Mouse (Mus musculus) liver, embryonic 12.5 days (tissue): ENCODE measurements around the gene Usp40. TPM values are rescaled to one million over a fixed set of nuclear protein-coding genes. Genes with fewer than 3 reads are reported as not detected.

ENCODE experiments used
- ATAC-seq: fragments of 200-750 bp; cut with Nextera tagmentation; 2 replicates; pipeline ENCODE4 v1.8.0; 2017; ENCODE audit warnings: moderate number of reproducible peaks, mild to moderate bottlenecking, moderate library complexity
- H3K27ac ChIP-seq: fragments of 300-500 bp; sonication (generic); 2 replicates; pipeline ENCODE4 v1.5.1; 2016; ENCODE audit warnings: mild to moderate bottlenecking
- H3K27me3 ChIP-seq: fragments of 300-500 bp; sonication (generic); replicated peaks from 2 replicates; pipeline ENCODE4 v1.6.1; 2016; ENCODE audit warnings: mild to moderate bottlenecking, moderate library complexity
- H3K36me3 ChIP-seq: fragments of 300-500 bp; sonication (generic); 2 replicates; pipeline ENCODE4 v1.6.1; 2016; ENCODE audit warnings: mild to moderate bottlenecking, moderate library complexity
- H3K4me1 ChIP-seq: fragments of 300-500 bp; sonication (generic); 2 replicates; pipeline ENCODE4 v1.6.1; 2016
- H3K4me2 ChIP-seq: fragments of 300-500 bp; sonication (generic); 2 replicates; pipeline ENCODE4 v1.6.1; 2016; ENCODE audit warnings: mild to moderate bottlenecking, moderate library complexity
- H3K4me3 ChIP-seq: fragments of 300-500 bp; sonication (generic); 2 replicates; pipeline ENCODE4 v1.5.1; 2016; ENCODE audit warnings: mild to moderate bottlenecking, moderate library complexity
- H3K9ac ChIP-seq: fragments of 300-500 bp; sonication (generic); 2 replicates; pipeline ENCODE4 v1.6.1; 2016; ENCODE audit warnings: mild to moderate bottlenecking, moderate library complexity
- H3K9me3 ChIP-seq: fragments of 300-500 bp; sonication (generic); replicated peaks from 2 replicates; pipeline ENCODE4 v1.6.1; 2016; ENCODE audit warnings: mild to moderate bottlenecking, moderate library complexity
- WGBS: fragments of 180-500 bp; shearing (Covaris S2); methylation state at CpG from one replicate; pipeline ENCODE4 v1.1.7; 2016; ENCODE audit not compliant: insufficient replicate concordance; 5-methylcytosine and 5-hydroxymethylcytosine counted together
- microRNA-seq: library from miRNA; unstranded; fragments of <30 nt; microRNA quantifications from one replicate; pipeline ENCODE4, GENCODE M21; 2017
- polyA plus RNA-seq: library from polyadenylated mRNA; unstranded; fragments of >200 nt; fragmentation: Nextera tagmentation; extraction: Ambion mirVana; gene quantifications from 2 replicates; pipeline ENCODE4 v1.2.1, GENCODE M21; 2016

Gene Usp40
- polyA plus RNA-seq, 1 experiment from 2014 or later = 13.3 TPM

DNA sequence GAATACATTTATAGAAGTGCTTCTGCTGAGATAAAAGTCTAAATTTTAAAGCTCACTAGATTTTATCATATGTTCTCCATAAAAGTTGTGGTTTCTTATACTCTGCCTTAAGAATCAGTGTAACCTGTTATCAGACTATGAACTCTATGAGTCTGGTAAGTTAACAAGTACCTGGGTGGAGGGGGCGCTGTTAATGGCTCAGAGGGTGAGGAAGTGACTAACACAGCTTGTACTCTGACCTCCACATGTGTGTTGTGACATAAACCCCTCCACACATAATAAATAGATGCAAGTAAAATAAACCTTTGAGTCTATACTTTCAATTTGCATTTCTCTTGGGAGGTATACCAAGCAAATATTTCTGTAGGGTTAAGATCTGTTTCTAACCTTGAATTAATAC lies 97.9 kb downstream of the Usp40 start:
- Histone ChIP-seq H3K9ac (no peak overlapping the region), H3K9me3 (no peaks in the 10 kb centered on the region), H3K27me3 (no peaks in the 10 kb centered on the region), H3K4me2 (no peak overlapping the region), H3K4me1 (peaks cover 41% of the 10 kb centered on the region), H3K27ac (no peak overlapping the region), H3K4me3 (no peak overlapping the region), H3K36me3 (peaks cover 30% of the 10 kb centered on the region)
- WGBS = 68% methylated on average over 1 of the region's 1 CpGs
- no peak for ATAC-seq

- Histone ChIP-seq H3K4me1 (peaks cover 41% of the 10 kb centered on the region), H3K9me3 (no peaks in the 10 kb centered on the region), H3K27ac (peak overlapping the region; percentile 67; the same call in 1 of the 2 replicates), H3K4me3 (no peak overlapping the region), H3K36me3 (peaks cover 22% of the 10 kb centered on the region; the same call in 1 of the 2 replicates), H3K9ac (no peak overlapping the region), H3K27me3 (no peaks in the 10 kb centered on the region), H3K4me2 (no peak overlapping the region)
- peak; percentile 35; the same call in 1 of the 2 replicates for ATAC-seq
Observed at GRCm38 (mm10) chr1:87909565-87909964, 98.8 kb downstream of the Usp40 start.

- Histone ChIP-seq H3K4me2 (no peak overlapping the region), H3K9me3 (no peaks in the 10 kb centered on the region), H3K4me3 (no peak overlapping the region), H3K36me3 (peaks cover 21% of the 10 kb centered on the region; the same call in 1 of the 2 replicates), H3K27ac (peak overlapping the region; percentile 67; the same call in 1 of the 2 replicates), H3K27me3 (no peaks in the 10 kb centered on the region), H3K4me1 (peaks cover 34% of the 10 kb centered on the region), H3K9ac (no peak overlapping the region)
- WGBS = 65% methylated on average over 3 of the region's 3 CpGs
- no peak for ATAC-seq
Observed at GRCm38 (mm10) chr1:87908736-87909135, 99.6 kb downstream of the Usp40 start.

GRCm38 (mm10) chr1:87908006-87908405 lies 100.3 kb downstream of the Usp40 start:
- Histone ChIP-seq H3K4me3 (no peak overlapping the region), H3K4me2 (no peak overlapping the region), H3K27ac (no peak overlapping the region), H3K4me1 (peaks cover 28% of the 10 kb centered on the region), H3K9ac (no peak overlapping the region), H3K27me3 (no peaks in the 10 kb centered on the region), H3K36me3 (peaks cover 21% of the 10 kb centered on the region; the same call in 1 of the 2 replicates), H3K9me3 (no peaks in the 10 kb centered on the region)
- ATAC-seq = no peak
- 84% methylated on average over 2 of the region's 2 CpGs for WGBS

- Histone ChIP-seq H3K36me3 (peaks cover 24% of the 10 kb centered on the region; the same call in 1 of the 2 replicates), H3K27me3 (no peaks in the 10 kb centered on the region), H3K27ac (no peak overlapping the region), H3K9me3 (no peaks in the 10 kb centered on the region), H3K4me1 (peaks cover 33% of the 10 kb centered on the region), H3K4me2 (no peak overlapping the region), H3K9ac (no peak overlapping the region), H3K4me3 (no peak overlapping the region)
- 62% methylated on average over 5 of the region's 5 CpGs for WGBS
- peak; percentile 52; the same call in 1 of the 2 replicates for ATAC-seq
Observed at GRCm38 (mm10) chr1:87906361-87906956, 101.9 kb downstream of the Usp40 start.

- Histone ChIP-seq H3K27me3 (no peaks in the 10 kb centered on the region), H3K4me1 (peaks cover 39% of the 10 kb centered on the region), H3K4me2 (no peak overlapping the region), H3K36me3 (0 out of 2 replicates have a peak, but pooled peaks cover 15% of the 10 kb centered on the region), H3K9ac (no peak overlapping the region), H3K9me3 (no peaks in the 10 kb centered on the region), H3K27ac (no peak overlapping the region), H3K4me3 (no peak overlapping the region)
- no peak for ATAC-seq
Observed at GRCm38 (mm10) chr1:87902186-87902585, 106.2 kb downstream of the Usp40 start.

GRCm38 (mm10) chr1:87900979-87901378 lies 107.4 kb downstream of the Usp40 start:
- no peak overlapping the region; the same call in 1 of the 2 replicates for H3K9ac ChIP-seq
- ATAC-seq = peak; percentile 70; the same call in 1 of the 2 replicates
- no peak overlapping the region for H3K4me3 ChIP-seq
- no peaks in the 10 kb centered on the region for H3K27me3 ChIP-seq
- peaks cover 39% of the 10 kb centered on the region for H3K4me1 ChIP-seq
- H3K4me2 ChIP-seq = no peak overlapping the region
- WGBS = 47% methylated on average over 6 of the region's 6 CpGs
- no peaks in the 10 kb centered on the region for H3K9me3 ChIP-seq
- 0 out of 2 replicates have a peak, but pooled peaks cover 6% of the 10 kb centered on the region for H3K36me3 ChIP-seq
- peak overlapping the region; percentile 54; the same call in 1 of the 2 replicates for H3K27ac ChIP-seq

- H3K4me2 ChIP-seq = no peak overlapping the region
- H3K4me3 ChIP-seq = no peak overlapping the region
- no peaks in the 10 kb centered on the region for H3K27me3 ChIP-seq
- WGBS = 29% methylated on average over 2 of the region's 2 CpGs
- H3K27ac ChIP-seq = no peak overlapping the region
- H3K4me1 ChIP-seq = peaks cover 39% of the 10 kb centered on the region
- no peak overlapping the region for H3K9ac ChIP-seq
- no peaks in the 10 kb centered on the region for H3K9me3 ChIP-seq
- peak; percentile 70 for ATAC-seq
- 0 out of 2 replicates have a peak, but pooled peaks cover 6% of the 10 kb centered on the region for H3K36me3 ChIP-seq
Observed at GRCm38 (mm10) chr1:87899701-87900100, 108.7 kb downstream of the Usp40 start.

- 0 out of 2 replicates have a peak, but pooled peaks cover 3% of the 10 kb centered on the region for H3K36me3 ChIP-seq
- ATAC-seq = no peak
Observed at GRCm38 (mm10) chr1:87896921-87897320, 111.4 kb downstream of the Usp40 start.

More at GRCm38 (mm10) chr1:87896921-87897320, 111.4 kb downstream of the Usp40 start:
- Histone ChIP-seq H3K27ac (no peak overlapping the region), H3K4me1 (peaks cover 42% of the 10 kb centered on the region), H3K4me3 (no peak overlapping the region), H3K9ac (no peak overlapping the region), H3K9me3 (no peaks in the 10 kb centered on the region), H3K4me2 (no peak overlapping the region), H3K27me3 (no peaks in the 10 kb centered on the region)
- 88% methylated on average over 2 of the region's 2 CpGs for WGBS

Small RNA genes within 50 kb of the gene (microRNA-seq; reads per million reads assigned to microRNA genes)
- not detected for gene Gm25198

Other genes with a start within 250 kb of the Usp40 start
- 1.4 and 1.5 TPM in 2 replicates for gene Sag, start 204.9 kb downstream of the Usp40 start, polyA plus RNA-seq
- 19.9 and 20.4 TPM in 2 replicates for gene Dgkd, start 155.3 kb downstream of the Usp40 start, polyA plus RNA-seq
- not detected in 2 replicates for gene Ugt1a10, start 46.8 kb upstream of the Usp40 start, polyA plus RNA-seq
- gene Ugt1a9, start 62.2 kb upstream of the Usp40 start, polyA plus RNA-seq = 0.10 and 0.14 TPM in 2 replicates
- not detected in 2 replicates for gene Ugt1a8, start 79.3 kb upstream of the Usp40 start, polyA plus RNA-seq
- gene Ugt1a7c, start 86.5 kb upstream of the Usp40 start, polyA plus RNA-seq = 1.1 and 1.2 TPM in 2 replicates
- 0.42 and 0.67 TPM in 2 replicates for gene Ugt1a6b, start 94.7 kb upstream of the Usp40 start, polyA plus RNA-seq
- gene Ugt1a6a, start 126.3 kb upstream of the Usp40 start, polyA plus RNA-seq = 1.3 and 2.1 TPM in 2 replicates
- gene Ugt1a5, start 157.5 kb upstream of the Usp40 start, polyA plus RNA-seq = not detected in 2 replicates
- gene Ugt1a2, start 192.1 kb upstream of the Usp40 start, polyA plus RNA-seq = not detected in 2 replicates
- gene Dnajb3, start 197.2 kb upstream of the Usp40 start, polyA plus RNA-seq = 11.9 and 13.8 TPM in 2 replicates
- not detected in 2 replicates for gene Ugt1a1, start 203.4 kb upstream of the Usp40 start, polyA plus RNA-seq
- 0.46 and 0.61 TPM in 2 replicates for gene Mroh2a, start 218.4 kb upstream of the Usp40 start, polyA plus RNA-seq